Mouse (Mus musculus) urinary bladder, postnatal 36 days (tissue): ENCODE measurements around the gene Ispd.
A peak's percentile ranks its signal among the peaks of the same experiment; 100 is the strongest.

Source experiments
- DNase-seq, 2 experiments: peaks; one replicate each; pipeline ENCODE4 v3.0.0; 2022; ENCODE audit warnings: low spot score in 2 of 2, mixed read lengths in 1 of 2

The Ispd gene

GRCm38 (mm10) chr12:36468325-36469044 lies 87.2 kb downstream of the Ispd start:
- DNase-seq, result no peak

- no peak for DNase-seq
Observed at GRCm38 (mm10) chr12:36471411-36471810, 90.2 kb downstream of the Ispd start.

GRCm38 (mm10) chr12:36474171-36474570 lies 92.9 kb downstream of the Ispd start:
- no peak for DNase-seq

- no peak for DNase-seq
Observed at GRCm38 (mm10) chr12:36475269-36475668, 94.0 kb downstream of the Ispd start.

- DNase-seq, result no peak
Observed at GRCm38 (mm10) chr12:36476476-36476875, 95.2 kb downstream of the Ispd start.

GRCm38 (mm10) chr12:36477501-36477900 lies 96.3 kb downstream of the Ispd start:
- DNase-seq, result no peak

- DNase-seq, result no peak
Observed at GRCm38 (mm10) chr12:36477926-36478325, 96.7 kb downstream of the Ispd start.

GRCm38 (mm10) chr12:36481742-36482141 lies 100.5 kb downstream of the Ispd start:
- DNase-seq, result no peak

GRCm38 (mm10) chr12:36483346-36483745 lies 102.1 kb downstream of the Ispd start:
- DNase-seq, result peak; percentile 6 to 13

- DNase-seq, result no peak
Observed at GRCm38 (mm10) chr12:36497565-36497964, 116.3 kb downstream of the Ispd start.

- DNase-seq, result no peak
Observed at GRCm38 (mm10) chr12:36507111-36507903, 126.1 kb downstream of the Ispd start.

GRCm38 (mm10) chr12:36509954-36510642 lies 128.8 kb downstream of the Ispd start:
- DNase-seq, result no peak

GRCm38 (mm10) chr12:36521774-36522173 lies 140.5 kb downstream of the Ispd start:
- no peak for DNase-seq

- no peak for DNase-seq
Observed at GRCm38 (mm10) chr12:36523515-36523914, 142.3 kb downstream of the Ispd start.

- no peak for DNase-seq
Observed at GRCm38 (mm10) chr12:36530920-36531319, 149.7 kb downstream of the Ispd start.

- no peak for DNase-seq
Observed at GRCm38 (mm10) chr12:36531421-36532072, 150.3 kb downstream of the Ispd start.

GRCm38 (mm10) chr12:36532525-36532924 lies 151.3 kb downstream of the Ispd start:
- no peak for DNase-seq

- DNase-seq, result no peak
Observed at GRCm38 (mm10) chr12:36533160-36533900, 152.1 kb downstream of the Ispd start.

- no peak for DNase-seq
Observed at GRCm38 (mm10) chr12:36534589-36534988, 153.3 kb downstream of the Ispd start.

- DNase-seq, result no peak
Observed at GRCm38 (mm10) chr12:36545318-36545717, 164.1 kb downstream of the Ispd start.

GRCm38 (mm10) chr12:36549474-36549873 lies 168.2 kb downstream of the Ispd start:
- no peak for DNase-seq
